Mouse (Mus musculus): ENCODE measurements around the gene Ccdc86. TPM values are rescaled to one million over a fixed set of nuclear protein-coding genes. Genes with fewer than 3 reads are reported as not detected.

The Ccdc86 gene
- polyA plus RNA-seq, 1 experiment from 2014 or later: 12.1 TPM

- 9% methylated on average over 18 of the region's 18 CpGs for WGBS
- no peaks in the 10 kb centered on the region for H3K27me3 ChIP-seq (replicated peaks; ENCODE audit: control insufficient read depth, insufficient read depth, low read length)
- H3K9me3 ChIP-seq (replicated peaks; ENCODE audit: control insufficient read depth, low read length): no peaks in the 10 kb centered on the region
- peak; percentile 70 for ATAC-seq
- H3K27ac ChIP-seq (ENCODE audit: low read depth, low read length): no peak overlapping the region
- no peak overlapping the region for H3K4me3 ChIP-seq (ENCODE audit: low read depth, low read length)
- peak overlapping the region; percentile 28; the same call in 1 of the 2 replicates for H3K4me2 ChIP-seq (ENCODE audit: low read length)
- H3K4me1 ChIP-seq (ENCODE audit: control insufficient read depth, insufficient read depth, low read length): no peaks in the 10 kb centered on the region
- no peak overlapping the region for H3K9ac ChIP-seq (ENCODE audit: low read length)
- peak; percentile 69 for DNase-seq (ENCODE audit: low spot score)
- H3K36me3 ChIP-seq (ENCODE audit: control insufficient read depth, insufficient read depth, low read length): no peaks in the 10 kb centered on the region
These were observed 30.4 kb upstream of the Ccdc86 start for GRCm38 (mm10) chr19:10979184-10980168.

- DNase-seq (ENCODE audit: low spot score) (no peak), ATAC-seq (no peak)
- Histone ChIP-seq H3K4me3 (ENCODE audit: low read depth, low read length) (no peak overlapping the region), H3K27ac (ENCODE audit: low read depth, low read length) (no peak overlapping the region), H3K27me3 (replicated peaks; ENCODE audit: control insufficient read depth, insufficient read depth, low read length) (no peaks in the 10 kb centered on the region), H3K4me1 (ENCODE audit: control insufficient read depth, insufficient read depth, low read length) (no peaks in the 10 kb centered on the region), H3K9me3 (replicated peaks; ENCODE audit: control insufficient read depth, low read length) (no peaks in the 10 kb centered on the region), H3K36me3 (ENCODE audit: control insufficient read depth, insufficient read depth, low read length) (no peaks in the 10 kb centered on the region), H3K9ac (ENCODE audit: low read length) (no peak overlapping the region), H3K4me2 (ENCODE audit: low read length) (no peak overlapping the region)
- WGBS: 58% methylated on average over 4 of the region's 4 CpGs
These were observed 27.3 kb upstream of the Ccdc86 start for GRCm38 (mm10) chr19:10976318-10976717.

- no peak overlapping the region for H3K4me2 ChIP-seq (ENCODE audit: low read length)
- H3K9me3 ChIP-seq (replicated peaks; ENCODE audit: control insufficient read depth, low read length): no peaks in the 10 kb centered on the region
- ATAC-seq: no peak
- H3K4me1 ChIP-seq (ENCODE audit: control insufficient read depth, insufficient read depth, low read length): no peaks in the 10 kb centered on the region
- H3K9ac ChIP-seq (ENCODE audit: low read length): no peak overlapping the region
- no peaks in the 10 kb centered on the region for H3K36me3 ChIP-seq (ENCODE audit: control insufficient read depth, insufficient read depth, low read length)
- H3K27me3 ChIP-seq (replicated peaks; ENCODE audit: control insufficient read depth, insufficient read depth, low read length): no peaks in the 10 kb centered on the region
- 77% methylated on average over 2 of the region's 2 CpGs for WGBS
- DNase-seq (ENCODE audit: low spot score): no peak
- H3K27ac ChIP-seq (ENCODE audit: low read depth, low read length): no peak overlapping the region
- H3K4me3 ChIP-seq (ENCODE audit: low read depth, low read length): no peak overlapping the region
These were observed 26.1 kb upstream of the Ccdc86 start for GRCm38 (mm10) chr19:10975187-10975586.

- Histone ChIP-seq H3K4me2 (ENCODE audit: low read length) (no peak within 1 kb of the TSS), H3K4me1 (ENCODE audit: control insufficient read depth, insufficient read depth, low read length) (no peaks in the 10 kb centered on the region), H3K36me3 (ENCODE audit: control insufficient read depth, insufficient read depth, low read length) (no peaks in the 10 kb centered on the region), H3K9me3 (replicated peaks; ENCODE audit: control insufficient read depth, low read length) (no peaks in the 10 kb centered on the region), H3K9ac (ENCODE audit: low read length) (no peak within 1 kb of the TSS), H3K27me3 (replicated peaks; ENCODE audit: control insufficient read depth, insufficient read depth, low read length) (no peaks in the 10 kb centered on the region), H3K27ac (ENCODE audit: low read depth, low read length) (no peak within 1 kb of the TSS), H3K4me3 (ENCODE audit: low read depth, low read length) (no peak within 1 kb of the TSS)
- ATAC-seq: no peak
- no peak for DNase-seq (ENCODE audit: low spot score)
- WGBS: 65% methylated on average over 4 of the region's 4 CpGs
These were observed 25.3 kb upstream of the Ccdc86 start, which contains the start of gene Ms4a10 for GRCm38 (mm10) chr19:10974238-10974865. Gene Ms4a10 (minus strand): TSS chr19:10974670.

- no peak overlapping the region for H3K4me3 ChIP-seq (ENCODE audit: low read depth, low read length)
- ATAC-seq: no peak
- no peak overlapping the region for H3K4me2 ChIP-seq (ENCODE audit: low read length)
- no peaks in the 10 kb centered on the region for H3K36me3 ChIP-seq (ENCODE audit: control insufficient read depth, insufficient read depth, low read length)
- no peak overlapping the region for H3K9ac ChIP-seq (ENCODE audit: low read length)
- 64% methylated on average over 2 of the region's 2 CpGs for WGBS
- DNase-seq (ENCODE audit: low spot score): no peak
- no peak overlapping the region for H3K27ac ChIP-seq (ENCODE audit: low read depth, low read length)
- H3K9me3 ChIP-seq (replicated peaks; ENCODE audit: control insufficient read depth, low read length): no peaks in the 10 kb centered on the region
- no peaks in the 10 kb centered on the region for H3K27me3 ChIP-seq (replicated peaks; ENCODE audit: control insufficient read depth, insufficient read depth, low read length)
- no peaks in the 10 kb centered on the region for H3K4me1 ChIP-seq (ENCODE audit: control insufficient read depth, insufficient read depth, low read length)
These were observed 24.1 kb upstream of the Ccdc86 start for GRCm38 (mm10) chr19:10973187-10973586.

GRCm38 (mm10) chr19:10972660-10973059 lies 23.6 kb upstream of the Ccdc86 start:
- Histone ChIP-seq H3K27me3 (replicated peaks; ENCODE audit: control insufficient read depth, insufficient read depth, low read length) (no peaks in the 10 kb centered on the region), H3K27ac (ENCODE audit: low read depth, low read length) (no peak overlapping the region), H3K4me3 (ENCODE audit: low read depth, low read length) (no peak overlapping the region), H3K4me2 (ENCODE audit: low read length) (no peak overlapping the region), H3K9me3 (replicated peaks; ENCODE audit: control insufficient read depth, low read length) (no peaks in the 10 kb centered on the region), H3K9ac (ENCODE audit: low read length) (no peak overlapping the region), H3K4me1 (ENCODE audit: control insufficient read depth, insufficient read depth, low read length) (no peaks in the 10 kb centered on the region), H3K36me3 (ENCODE audit: control insufficient read depth, insufficient read depth, low read length) (no peaks in the 10 kb centered on the region)
- DNase-seq (ENCODE audit: low spot score) (no peak), ATAC-seq (no peak)
- WGBS: 10% methylated on average over 3 of the region's 3 CpGs

GRCm38 (mm10) chr19:10970457-10970856 lies 21.4 kb upstream of the Ccdc86 start:
- 81% methylated on average over 3 of the region's 3 CpGs for WGBS
- H3K4me2 ChIP-seq (ENCODE audit: low read length): no peak overlapping the region
- ATAC-seq (no peak), DNase-seq (ENCODE audit: low spot score) (no peak)
- no peak overlapping the region for H3K9ac ChIP-seq (ENCODE audit: low read length)
- no peaks in the 10 kb centered on the region for H3K4me1 ChIP-seq (ENCODE audit: control insufficient read depth, insufficient read depth, low read length)
- no peak overlapping the region for H3K27ac ChIP-seq (ENCODE audit: low read depth, low read length)
- H3K36me3 ChIP-seq (ENCODE audit: control insufficient read depth, insufficient read depth, low read length): no peaks in the 10 kb centered on the region
- no peaks in the 10 kb centered on the region for H3K9me3 ChIP-seq (replicated peaks; ENCODE audit: control insufficient read depth, low read length)
- H3K27me3 ChIP-seq (replicated peaks; ENCODE audit: control insufficient read depth, insufficient read depth, low read length): no peaks in the 10 kb centered on the region
- H3K4me3 ChIP-seq (ENCODE audit: low read depth, low read length): no peak overlapping the region

GRCm38 (mm10) chr19:10968578-10968977 lies 19.5 kb upstream of the Ccdc86 start:
- no peak overlapping the region for H3K4me3 ChIP-seq (ENCODE audit: low read depth, low read length)
- no peaks in the 10 kb centered on the region for H3K9me3 ChIP-seq (replicated peaks; ENCODE audit: control insufficient read depth, low read length)
- 94% methylated on average over 7 of the region's 7 CpGs for WGBS
- ATAC-seq (no peak), DNase-seq (ENCODE audit: low spot score) (no peak)
- H3K36me3 ChIP-seq (ENCODE audit: control insufficient read depth, insufficient read depth, low read length): no peaks in the 10 kb centered on the region
- H3K27me3 ChIP-seq (replicated peaks; ENCODE audit: control insufficient read depth, insufficient read depth, low read length): no peaks in the 10 kb centered on the region
- H3K27ac ChIP-seq (ENCODE audit: low read depth, low read length): no peak overlapping the region
- no peak overlapping the region for H3K9ac ChIP-seq (ENCODE audit: low read length)
- no peaks in the 10 kb centered on the region for H3K4me1 ChIP-seq (ENCODE audit: control insufficient read depth, insufficient read depth, low read length)
- H3K4me2 ChIP-seq (ENCODE audit: low read length): no peak overlapping the region

- Histone ChIP-seq H3K4me1 (ENCODE audit: control insufficient read depth, insufficient read depth, low read length) (no peaks in the 10 kb centered on the region), H3K4me2 (ENCODE audit: low read length) (no peak overlapping the region), H3K27ac (ENCODE audit: low read depth, low read length) (no peak overlapping the region), H3K27me3 (replicated peaks; ENCODE audit: control insufficient read depth, insufficient read depth, low read length) (no peaks in the 10 kb centered on the region), H3K9ac (ENCODE audit: low read length) (no peak overlapping the region), H3K4me3 (ENCODE audit: low read depth, low read length) (no peak overlapping the region), H3K9me3 (replicated peaks; ENCODE audit: control insufficient read depth, low read length) (no peaks in the 10 kb centered on the region), H3K36me3 (ENCODE audit: control insufficient read depth, insufficient read depth, low read length) (no peaks in the 10 kb centered on the region)
- ATAC-seq (no peak), DNase-seq (ENCODE audit: low spot score) (no peak)
- WGBS: 93% methylated on average over 7 of the region's 7 CpGs
These were observed 16.7 kb upstream of the Ccdc86 start for GRCm38 (mm10) chr19:10965721-10966120.

Measured in forebrain, embryonic 14.5 days (tissue).